Mouse (Mus musculus): ENCODE results near the gene Ptch2. TPM values are rescaled to one million over a fixed set of nuclear protein-coding genes. Genes with fewer than 3 reads are reported as not detected.

Ptch2 gene
- polyA plus RNA-seq, 1 experiment = 1.5 TPM

DNA sequence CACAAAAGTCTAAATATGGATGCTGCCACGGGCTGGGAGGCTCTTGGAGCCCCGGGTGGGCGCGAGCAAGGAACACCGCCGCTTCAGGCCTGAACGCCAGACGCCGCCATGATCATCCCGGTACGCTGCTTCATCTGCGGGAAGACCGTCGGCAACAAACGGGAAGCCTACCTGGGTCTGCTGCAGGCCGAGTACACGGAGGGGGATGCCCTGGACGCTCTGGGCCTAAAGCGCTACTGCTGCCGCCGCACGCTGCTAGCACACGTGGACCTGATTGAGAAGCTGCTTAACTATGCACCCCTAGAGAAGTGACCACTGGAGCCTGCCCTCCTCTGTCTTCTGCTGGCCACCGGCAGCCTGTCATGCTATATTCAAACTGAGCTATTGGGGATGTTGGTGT is 52.9 kb downstream of the Ptch2 start:
- H3K4me1 ChIP-seq (ENCODE audit: control insufficient read depth, insufficient read depth, insufficient read length, low read length) = no peaks in the 10 kb centered on the region
- H3K4me3 ChIP-seq (ENCODE audit: insufficient read depth, low read depth, low read length) = no peak overlapping the region
- no peak overlapping the region for H3K27ac ChIP-seq (replicated peaks; ENCODE audit: low read depth, low read length)

DNA sequence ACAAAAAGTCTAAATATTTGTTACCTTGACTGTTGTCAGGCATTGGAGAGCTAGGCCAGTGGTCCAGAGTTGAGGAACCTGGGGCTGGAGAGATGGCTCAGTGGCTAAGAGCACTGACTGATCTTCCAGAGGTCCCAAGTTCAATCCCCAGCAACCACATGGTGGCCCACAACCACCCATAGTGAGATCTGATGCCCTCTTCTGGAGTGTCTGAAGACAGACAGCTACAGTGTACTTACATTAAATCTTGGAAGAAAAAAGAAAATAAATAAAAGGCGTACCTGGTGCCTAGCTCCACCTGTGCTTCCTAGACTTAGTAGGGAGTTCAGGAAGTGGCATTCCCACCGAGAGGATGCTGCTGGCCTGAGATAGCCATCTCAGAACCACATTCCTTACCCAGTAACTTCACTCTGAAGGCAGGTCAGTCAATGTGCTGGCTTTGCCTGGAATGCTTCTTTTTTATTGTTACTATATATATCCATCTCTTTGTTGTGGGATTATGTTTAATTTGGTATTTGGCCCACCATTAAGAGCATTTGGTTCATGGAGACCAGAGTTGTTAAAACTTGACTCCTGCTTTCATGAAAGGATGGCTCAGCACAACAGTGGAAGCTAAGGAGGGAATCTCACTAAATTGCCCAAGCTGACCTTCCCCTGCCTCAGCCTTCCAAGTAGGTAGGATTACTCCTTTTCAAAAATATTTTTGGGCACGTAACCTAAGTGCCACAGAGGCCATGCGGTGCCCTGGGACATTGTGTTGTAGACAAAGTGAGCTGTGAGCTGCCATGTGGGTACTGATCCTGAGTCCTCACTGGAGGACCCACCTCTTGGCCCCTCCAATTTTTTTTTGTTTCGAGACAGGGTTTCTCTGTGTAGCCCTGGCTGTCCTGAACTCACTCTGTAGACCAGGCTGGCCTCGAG is 53.7 kb downstream of the Ptch2 start:
- no peaks in the 10 kb centered on the region for H3K4me1 ChIP-seq (ENCODE audit: control insufficient read depth, insufficient read depth, insufficient read length, low read length)
- H3K4me3 ChIP-seq (ENCODE audit: insufficient read depth, low read depth, low read length) = no peak overlapping the region
- H3K27ac ChIP-seq (replicated peaks; ENCODE audit: low read depth, low read length) = no peak overlapping the region

DNA sequence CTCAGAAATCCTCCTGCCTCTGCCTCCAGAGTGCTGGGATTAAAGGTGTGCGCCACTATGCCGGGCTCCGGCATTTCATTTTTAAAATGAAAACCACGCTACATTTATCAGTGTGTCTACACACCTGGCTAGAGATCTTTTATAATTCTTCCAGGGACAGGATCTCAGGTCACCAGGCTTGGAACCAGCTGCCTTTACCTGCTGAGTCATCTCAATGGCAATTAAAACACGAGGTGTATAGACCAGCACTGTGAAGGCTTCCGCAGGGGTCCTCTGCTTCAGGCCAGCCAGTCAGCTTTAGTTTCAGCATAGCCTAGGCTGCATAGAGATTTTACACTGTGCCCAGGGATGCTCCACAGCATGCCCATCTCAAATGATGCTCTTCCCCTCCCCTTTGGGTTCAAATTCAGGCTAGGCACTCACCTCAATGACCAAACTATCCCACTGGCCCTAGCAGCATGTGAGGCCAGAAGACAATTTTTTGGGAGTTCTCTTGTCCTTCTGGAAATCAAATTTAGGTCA is 54.4 kb downstream of the Ptch2 start:
- Histone ChIP-seq H3K4me3 (ENCODE audit: insufficient read depth, low read depth, low read length) (no peak overlapping the region), H3K27ac (replicated peaks; ENCODE audit: low read depth, low read length) (no peak overlapping the region), H3K4me1 (ENCODE audit: control insufficient read depth, insufficient read depth, insufficient read length, low read length) (no peaks in the 10 kb centered on the region)

DNA sequence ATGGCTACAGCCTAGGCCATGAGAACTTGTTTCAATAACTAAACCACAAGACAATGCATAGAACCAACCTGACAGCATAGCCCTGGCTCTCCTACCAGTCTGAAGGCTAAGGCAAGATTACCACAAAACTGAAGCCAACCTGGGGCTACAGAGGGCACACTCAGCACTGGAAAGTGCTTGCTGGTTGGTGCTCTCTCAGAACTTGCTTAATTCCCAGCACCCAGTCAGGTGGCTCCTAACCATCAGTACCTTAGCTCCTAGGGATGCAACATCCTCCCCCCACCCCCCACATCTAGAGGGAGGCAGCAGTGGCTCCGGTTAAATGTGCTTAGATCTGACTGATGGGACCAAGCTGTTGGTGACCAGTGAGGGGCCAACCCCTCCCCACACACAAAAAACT is 55.5 kb downstream of the Ptch2 start:
- Histone ChIP-seq H3K27ac (replicated peaks; ENCODE audit: low read depth, low read length) (no peak overlapping the region), H3K4me1 (ENCODE audit: control insufficient read depth, insufficient read depth, insufficient read length, low read length) (no peaks in the 10 kb centered on the region), H3K4me3 (ENCODE audit: insufficient read depth, low read depth, low read length) (no peak overlapping the region)

GRCm38 (mm10) chr4:117152714-117153113 is 56.8 kb downstream of the Ptch2 start:
- Histone ChIP-seq H3K27ac (replicated peaks; ENCODE audit: low read depth, low read length) (no peak overlapping the region), H3K4me3 (ENCODE audit: insufficient read depth, low read depth, low read length) (no peak overlapping the region), H3K4me1 (ENCODE audit: control insufficient read depth, insufficient read depth, insufficient read length, low read length) (no peaks in the 10 kb centered on the region; the same call in 1 of the 2 replicates)

DNA sequence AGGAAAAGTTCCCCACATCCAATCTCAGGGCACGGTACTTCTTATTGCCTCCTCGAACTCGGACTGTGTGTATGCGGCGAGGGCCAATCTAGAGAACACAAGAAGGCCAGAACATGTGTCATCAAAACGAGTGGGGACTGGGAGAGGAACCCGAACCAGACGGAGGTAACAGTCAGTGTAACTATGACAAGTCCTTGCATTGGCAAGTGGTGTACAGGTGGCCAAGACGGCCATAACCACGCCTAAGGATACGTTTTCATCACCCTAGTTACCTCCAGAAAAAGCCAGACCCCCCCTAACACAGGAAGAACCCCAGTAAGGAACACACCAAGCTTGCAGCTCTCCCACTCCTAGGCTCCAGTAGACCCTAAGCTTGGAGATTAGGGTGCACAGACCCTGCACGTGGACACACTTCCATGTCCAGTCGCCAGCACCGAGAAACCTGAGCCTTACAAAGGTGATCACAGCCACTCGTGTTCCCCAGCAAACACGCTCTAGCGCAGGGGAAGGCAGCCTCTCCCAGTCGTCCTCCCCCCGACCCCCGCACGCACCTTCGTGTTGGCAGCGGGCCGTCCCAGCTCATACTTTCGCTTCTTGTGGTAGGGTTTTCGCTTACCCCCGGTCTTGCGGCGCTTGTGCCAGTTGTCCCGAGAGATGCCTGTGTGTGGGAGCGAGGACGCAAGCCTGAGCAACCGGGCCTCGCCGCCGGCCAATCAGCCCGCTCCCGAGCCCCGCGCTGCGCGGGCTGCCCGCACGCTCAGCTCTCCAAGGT is 59.3 kb downstream of the Ptch2 start:
- Histone ChIP-seq H3K4me1 (ENCODE audit: control insufficient read depth, insufficient read depth, insufficient read length, low read length) (no peaks in the 10 kb centered on the region; the same call in 1 of the 2 replicates), H3K27ac (replicated peaks; ENCODE audit: low read depth, low read length) (peak overlapping the region; percentile 6; the same call in 1 of the 2 replicates), H3K4me3 (ENCODE audit: insufficient read depth, low read depth, low read length) (peak overlapping the region; percentile 83)

GRCm38 (mm10) chr4:117155792-117156355 is 60.0 kb downstream of the Ptch2 start, which contains the start of gene Rps8:
Gene Rps8 (minus strand): TSS chr4:117156243.
- Histone ChIP-seq H3K4me3 (ENCODE audit: insufficient read depth, low read depth, low read length) (peak within 1 kb of the TSS; percentile 83), H3K27ac (replicated peaks; ENCODE audit: low read depth, low read length) (peak within 1 kb of the TSS; percentile 81), H3K4me1 (ENCODE audit: control insufficient read depth, insufficient read depth, insufficient read length, low read length) (no peaks in the 10 kb centered on the region; the same call in 1 of the 2 replicates)

DNA sequence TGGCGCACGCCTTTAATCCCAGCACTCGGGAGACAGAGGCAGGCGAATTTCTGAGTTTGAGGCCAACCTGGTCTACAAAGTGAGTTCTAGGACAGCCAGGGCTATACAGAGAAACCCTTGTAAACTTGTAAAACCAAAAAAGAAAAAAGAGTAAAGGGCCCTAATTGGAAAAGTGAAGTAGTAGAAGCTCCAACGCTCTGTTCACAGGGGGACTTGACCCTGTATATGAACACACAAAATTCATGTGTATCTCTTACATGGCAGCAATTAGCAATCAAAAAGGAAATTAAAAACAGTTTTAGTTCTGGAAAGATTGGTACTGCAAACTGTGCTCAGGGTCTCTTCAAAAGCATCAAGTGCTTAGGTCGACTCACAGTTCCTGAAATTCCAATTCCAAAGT is 60.5 kb downstream of the Ptch2 start:
- H3K4me1 ChIP-seq (ENCODE audit: control insufficient read depth, insufficient read depth, insufficient read length, low read length) = no peaks in the 10 kb centered on the region; the same call in 1 of the 2 replicates
- peak overlapping the region; percentile 83 for H3K4me3 ChIP-seq (ENCODE audit: insufficient read depth, low read depth, low read length)
- no peak overlapping the region for H3K27ac ChIP-seq (replicated peaks; ENCODE audit: low read depth, low read length)

GRCm38 (mm10) chr4:117159666-117160065 is 63.8 kb downstream of the Ptch2 start:
- Histone ChIP-seq H3K4me3 (ENCODE audit: insufficient read depth, low read depth, low read length) (no peak overlapping the region), H3K27ac (replicated peaks; ENCODE audit: low read depth, low read length) (no peak overlapping the region), H3K4me1 (ENCODE audit: control insufficient read depth, insufficient read depth, insufficient read length, low read length) (no peaks in the 10 kb centered on the region; the same call in 1 of the 2 replicates)

DNA sequence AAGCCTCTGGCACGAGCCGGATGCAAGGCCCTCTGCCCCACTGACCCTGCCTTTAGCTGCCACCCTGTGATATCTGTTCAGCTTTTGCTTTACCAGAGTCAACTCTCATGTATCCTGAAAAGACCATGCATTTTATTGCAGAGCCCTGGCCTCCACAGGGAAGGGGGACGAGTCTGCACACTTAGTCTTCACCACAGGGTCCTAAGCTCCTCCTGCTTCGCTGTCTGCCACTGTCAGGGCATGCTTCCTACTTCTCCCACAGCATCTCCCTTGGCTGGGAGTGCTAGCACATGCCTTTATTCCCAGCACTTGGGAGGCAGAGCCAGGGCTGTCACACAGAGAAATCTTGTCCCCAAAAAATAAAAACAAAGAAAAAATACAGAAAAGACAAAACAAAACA is 65.3 kb downstream of the Ptch2 start:
- no peak overlapping the region for H3K27ac ChIP-seq (replicated peaks; ENCODE audit: low read depth, low read length)
- H3K4me3 ChIP-seq (ENCODE audit: insufficient read depth, low read depth, low read length) = no peak overlapping the region
- no peaks in the 10 kb centered on the region; the same call in 1 of the 2 replicates for H3K4me1 ChIP-seq (ENCODE audit: control insufficient read depth, insufficient read depth, insufficient read length, low read length)

Other genes starting within 250 kb of the Ptch2 start
- gene Zswim5, start 218.7 kb upstream of the Ptch2 start, polyA plus RNA-seq (2012; ENCODE audit: insufficient read depth, insufficient read length, missing spikeins) = 0.79 and 1.2 TPM in 2 replicates
- 97.3 and 145 TPM in 2 replicates for gene Urod, start 101.7 kb upstream of the Ptch2 start, polyA plus RNA-seq (2012; ENCODE audit: insufficient read depth, insufficient read length, missing spikeins)
- 12.9 and 15.5 TPM in 2 replicates for gene Hectd3, start 100.8 kb upstream of the Ptch2 start, polyA plus RNA-seq (2012; ENCODE audit: insufficient read depth, insufficient read length, missing spikeins)
- 22.6 TPM in 2 replicates for gene Eif2b3, start 76.7 kb upstream of the Ptch2 start, polyA plus RNA-seq (2012; ENCODE audit: insufficient read depth, insufficient read length, missing spikeins)
- gene Btbd19, start 29.6 kb downstream of the Ptch2 start, polyA plus RNA-seq (2012; ENCODE audit: insufficient read depth, insufficient read length, missing spikeins) = 1.8 TPM in 1 of 2 replicates, not detected in the other
- not detected in 2 replicates for gene Tctex1d4, start 30.7 kb downstream of the Ptch2 start, polyA plus RNA-seq (2012; ENCODE audit: insufficient read depth, insufficient read length, missing spikeins)
- gene Plk3, start 37.9 kb downstream of the Ptch2 start, polyA plus RNA-seq (2012; ENCODE audit: insufficient read depth, insufficient read length, missing spikeins) = 0.71 and 2.5 TPM in 2 replicates
- 544 and 683 TPM in 2 replicates for gene Rps8, start 60.2 kb downstream of the Ptch2 start, polyA plus RNA-seq (2012; ENCODE audit: insufficient read depth, insufficient read length, missing spikeins)
- gene Kif2c, start 86.6 kb downstream of the Ptch2 start, polyA plus RNA-seq (2012; ENCODE audit: insufficient read depth, insufficient read length, missing spikeins) = not detected in 2 replicates
- 26.6 and 35.1 TPM in 2 replicates for gene Tmem53, start 155.9 kb downstream of the Ptch2 start, polyA plus RNA-seq (2012; ENCODE audit: insufficient read depth, insufficient read length, missing spikeins)
- gene Armh1, start 156.1 kb downstream of the Ptch2 start, polyA plus RNA-seq (2012; ENCODE audit: insufficient read depth, insufficient read length, missing spikeins) = not detected in 2 replicates